Mouse (Mus musculus) testis, adult 2 months (tissue): ENCODE measurements around the gene Acod1.

Experiments used
- CTCF ChIP-seq: fragments of 200-500 bp; IDR thresholded peaks from 2 replicates; pipeline ENCODE4 v1.5.1; 2012; ENCODE audit warnings: low read depth, mild to moderate bottlenecking, inconsistent platforms, low read length, moderate library complexity; ENCODE audit not compliant: control insufficient read depth, insufficient read depth, insufficient replicate concordance
- POLR2A ChIP-seq: fragments of 200-500 bp; IDR thresholded peaks from 2 replicates; pipeline ENCODE4 v1.6.1; 2012; ENCODE audit warnings: low read depth, mild to moderate bottlenecking, inconsistent platforms, low read length, moderate library complexity; ENCODE audit not compliant: control insufficient read depth

DNA sequence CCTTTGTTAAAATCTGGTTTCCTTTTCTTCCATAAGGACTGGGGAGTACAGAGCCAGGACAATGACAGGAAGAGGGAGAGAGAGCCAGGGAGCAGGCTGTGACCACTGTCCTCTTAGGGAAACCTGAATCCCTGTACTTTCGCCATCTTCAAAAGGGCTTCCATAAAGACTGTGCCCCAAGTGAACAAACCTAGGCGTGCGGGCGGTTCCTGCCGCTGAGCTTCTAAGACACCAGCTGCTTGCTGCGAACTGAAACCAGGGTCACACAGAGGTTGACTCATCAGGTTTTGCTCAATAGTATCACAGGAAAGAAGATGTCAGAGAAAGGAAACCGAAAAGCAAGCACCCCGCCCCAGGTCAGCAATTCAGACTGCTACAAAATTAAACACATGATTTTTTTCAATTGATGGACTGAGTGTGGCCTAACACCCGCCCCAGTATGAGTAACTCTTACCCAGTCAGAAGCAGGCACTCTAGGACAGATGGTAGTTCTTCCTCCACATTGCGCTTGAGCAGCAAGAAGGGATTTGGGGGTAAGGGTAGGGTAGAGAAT, 13.4 kb upstream of the Acod1 start:
- TF ChIP-seq POLR2A (no peak), CTCF (no peak)
